Mouse (Mus musculus) adrenal gland, postnatal 0 days (tissue): Measurements from ENCODE around the gene Ostm1. TPM values are rescaled to one million over a fixed set of nuclear protein-coding genes. Genes with fewer than 3 reads are reported as not detected.

Experiments used
- polyA plus RNA-seq: library from polyadenylated mRNA; unstranded; fragments of >200 nt; fragmentation: Nextera tagmentation; extraction: Ambion mirVana; gene quantifications from 2 replicates; pipeline ENCODE4 v1.2.1, GENCODE M21; 2015

Gene Ostm1
- 22.6 and 30.7 TPM in 2 replicates for polyA plus RNA-seq

DNA sequence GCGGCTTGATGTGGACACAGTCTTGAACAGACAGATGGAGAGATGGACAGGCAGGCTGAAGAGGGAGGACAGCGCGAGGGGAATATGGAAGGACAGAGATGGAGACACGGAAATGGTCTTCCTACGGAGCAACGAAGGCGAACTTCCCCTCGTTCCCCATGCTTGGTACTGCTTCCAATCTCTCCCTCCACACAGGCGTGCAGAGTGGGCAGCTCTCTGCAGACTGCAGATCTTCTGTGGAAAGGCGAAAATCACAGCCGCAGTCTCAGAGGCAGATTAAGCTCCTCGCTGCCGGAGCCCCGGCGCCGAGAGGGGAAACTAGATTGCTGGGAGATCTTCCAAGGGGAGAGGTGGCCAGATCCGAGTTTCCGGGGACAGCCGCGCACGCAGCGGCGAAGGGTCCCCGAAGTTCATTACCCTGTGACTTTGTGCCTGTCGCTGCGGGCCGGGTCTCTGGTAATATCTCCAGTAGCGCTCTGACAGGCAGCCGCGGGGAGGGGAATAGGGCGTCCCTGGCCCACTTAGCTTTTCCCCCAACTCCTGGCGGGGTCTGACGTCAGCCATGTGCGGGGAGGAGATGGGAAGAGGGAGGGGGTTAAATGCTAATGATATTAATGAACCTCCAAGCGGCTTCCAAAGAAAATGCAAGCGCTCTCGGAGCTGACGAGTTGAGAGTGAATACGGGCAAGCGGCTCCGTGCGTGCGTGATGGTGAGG lies at the start of gene Ostm1, which contains the start of gene Nr2e1:
Ostm1 (plus strand) TSS at position 666 of the 716 bp plus-strand sequence.
Nr2e1 (minus strand) TSS at position 476 of the 716 bp plus-strand sequence.

Other genes starting within 250 kb of the Ostm1 start
- 7.8 and 13.6 TPM in 2 replicates for gene Afg1l, start 105.3 kb upstream of the Ostm1 start, polyA plus RNA-seq
- gene Snx3, start 81.8 kb upstream of the Ostm1 start, polyA plus RNA-seq = 214 and 306 TPM in 2 replicates
- not detected in 2 replicates for gene Nr2e1, start 190 bp upstream of the Ostm1 start, polyA plus RNA-seq
- 14.1 and 19.8 TPM in 2 replicates for gene Sec63, start 177.7 kb downstream of the Ostm1 start, polyA plus RNA-seq